Mouse (Mus musculus) heart, postnatal 0 days (tissue): ENCODE data around the gene Hnrnph1.

Source experiments
- CTCF ChIP-seq: IDR thresholded peaks from 2 replicates; pipeline ENCODE4 v1.5.1; 2016; ENCODE audit warnings: antibody characterized with exemption, control low read depth, low read depth
- EP300 ChIP-seq: IDR thresholded peaks from 2 replicates; pipeline ENCODE4 v1.6.1; 2016; ENCODE audit warnings: antibody characterized with exemption, low read depth

DNA sequence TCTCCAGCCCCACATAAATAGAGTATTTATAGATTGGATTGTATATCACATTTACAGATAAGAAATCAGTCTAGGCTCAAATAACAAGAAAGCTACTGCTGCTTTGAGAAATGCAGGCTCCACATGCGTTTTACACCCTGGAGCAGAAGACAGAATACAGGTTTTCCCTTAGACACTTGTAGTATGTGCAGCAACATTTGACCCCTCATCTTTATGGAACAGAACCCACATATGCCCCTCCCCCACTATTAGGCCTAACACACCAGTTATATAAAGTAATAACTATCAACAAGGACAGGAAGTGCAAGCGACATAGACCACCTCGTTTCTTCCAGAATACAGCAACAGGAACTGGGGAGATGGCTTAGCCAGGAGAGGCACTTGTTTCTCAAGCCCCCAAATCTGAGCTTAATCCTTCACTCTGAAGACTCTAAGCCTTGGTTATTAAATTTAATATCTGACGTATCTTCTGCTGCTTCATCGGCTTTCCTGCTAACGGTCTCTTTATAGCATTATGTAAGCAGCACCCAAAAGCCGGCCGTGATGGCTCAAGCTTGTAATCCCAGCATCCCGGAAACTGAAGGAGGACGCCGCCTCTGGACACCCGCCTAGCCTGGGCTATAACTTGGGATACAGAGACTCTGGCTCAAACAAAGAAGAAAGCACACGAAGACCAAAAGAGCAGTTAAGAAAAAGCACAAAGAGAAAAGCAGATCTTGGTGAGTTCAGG lies 2.3 kb upstream of the Hnrnph1 start:
- no peak for TF ChIP-seq CTCF
- TF ChIP-seq EP300: no peak
